Mouse (Mus musculus): ENCODE measurements around the gene Proca1. TPM values are rescaled to one million over a fixed set of nuclear protein-coding genes. Genes with fewer than 3 reads are reported as not detected.

Proca1 gene
- polyA plus RNA-seq, 1 experiment from 2014 or later = 2.4 TPM

- no peaks in the 10 kb centered on the region for H3K9me3 ChIP-seq (replicated peaks; ENCODE audit: control insufficient read depth, low read length)
- H3K36me3 ChIP-seq (ENCODE audit: control insufficient read depth, insufficient read depth) = peaks cover 5% of the 10 kb centered on the region; the same call in 1 of the 2 replicates
- whole genome bisulfite sequencing = 88% methylated on average over 15 of the region's 15 CpGs
- H3K4me1 ChIP-seq (ENCODE audit: control insufficient read depth, insufficient read depth, low read length) = peaks cover 11% of the 10 kb centered on the region
- no peak overlapping the region for H3K4me2 ChIP-seq (ENCODE audit: low read depth, low read length)
- no peak overlapping the region for H3K27ac ChIP-seq (ENCODE audit: low read length)
- ATAC-seq (replicated peaks; ENCODE audit: extremely low read depth, insufficient read depth, low FRiP score) = no peak
- no peak overlapping the region for H3K4me3 ChIP-seq (ENCODE audit: low read length)
- no peaks in the 10 kb centered on the region for H3K27me3 ChIP-seq (ENCODE audit: control insufficient read depth, insufficient read depth, low read length)
- H3K9ac ChIP-seq (ENCODE audit: low read length) = no peak overlapping the region
Measured at GRCm38 (mm10) chr11:78170306-78170705, 22.9 kb upstream of the Proca1 start.

DNA sequence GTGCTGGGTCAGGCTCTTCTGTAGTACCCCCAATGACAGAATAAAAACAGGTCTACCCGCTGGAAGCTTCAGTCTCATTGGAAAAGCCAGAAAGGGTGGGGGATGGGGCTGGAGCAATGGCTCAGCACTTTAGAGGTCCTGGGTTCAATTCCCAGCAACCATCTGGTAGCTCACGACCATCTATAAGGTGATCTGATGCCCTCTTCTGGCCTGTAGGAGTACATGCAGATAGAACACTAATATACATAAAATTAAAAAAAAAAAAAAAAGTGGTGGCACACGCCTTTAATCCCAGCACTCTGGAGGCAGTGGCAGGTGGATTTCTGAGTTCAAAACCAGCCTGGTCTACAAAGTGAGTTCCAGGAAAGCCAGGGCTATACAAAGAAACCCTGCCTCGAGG is 21.9 kb upstream of the Proca1 start:
- H3K36me3 ChIP-seq (ENCODE audit: control insufficient read depth, insufficient read depth) = peaks cover 5% of the 10 kb centered on the region; the same call in 1 of the 2 replicates
- H3K9ac ChIP-seq (ENCODE audit: low read length) = no peak overlapping the region
- ATAC-seq (replicated peaks; ENCODE audit: extremely low read depth, insufficient read depth, low FRiP score) = no peak
- H3K4me1 ChIP-seq (ENCODE audit: control insufficient read depth, insufficient read depth, low read length) = peaks cover 5% of the 10 kb centered on the region
- no peak overlapping the region for H3K4me2 ChIP-seq (ENCODE audit: low read depth, low read length)
- no peaks in the 10 kb centered on the region for H3K27me3 ChIP-seq (ENCODE audit: control insufficient read depth, insufficient read depth, low read length)
- H3K4me3 ChIP-seq (ENCODE audit: low read length) = no peak overlapping the region
- H3K9me3 ChIP-seq (replicated peaks; ENCODE audit: control insufficient read depth, low read length) = no peaks in the 10 kb centered on the region
- no peak overlapping the region for H3K27ac ChIP-seq (ENCODE audit: low read length)
- WGBS = 70% methylated on average over 4 of the region's 4 CpGs

GRCm38 (mm10) chr11:78172034-78172747 is 21.0 kb upstream of the Proca1 start:
- Histone ChIP-seq H3K4me3 (ENCODE audit: low read length) (no peak overlapping the region), H3K9ac (ENCODE audit: low read length) (no peak overlapping the region), H3K9me3 (replicated peaks; ENCODE audit: control insufficient read depth, low read length) (no peaks in the 10 kb centered on the region), H3K4me1 (ENCODE audit: control insufficient read depth, insufficient read depth, low read length) (peaks cover 4% of the 10 kb centered on the region), H3K36me3 (ENCODE audit: control insufficient read depth, insufficient read depth) (peaks cover 5% of the 10 kb centered on the region; the same call in 1 of the 2 replicates), H3K27me3 (ENCODE audit: control insufficient read depth, insufficient read depth, low read length) (no peaks in the 10 kb centered on the region), H3K4me2 (ENCODE audit: low read depth, low read length) (no peak overlapping the region), H3K27ac (ENCODE audit: low read length) (no peak overlapping the region)
- WGBS = 77% methylated on average over 16 of the region's 16 CpGs
- ATAC-seq (replicated peaks; ENCODE audit: extremely low read depth, insufficient read depth, low FRiP score) = no peak

DNA sequence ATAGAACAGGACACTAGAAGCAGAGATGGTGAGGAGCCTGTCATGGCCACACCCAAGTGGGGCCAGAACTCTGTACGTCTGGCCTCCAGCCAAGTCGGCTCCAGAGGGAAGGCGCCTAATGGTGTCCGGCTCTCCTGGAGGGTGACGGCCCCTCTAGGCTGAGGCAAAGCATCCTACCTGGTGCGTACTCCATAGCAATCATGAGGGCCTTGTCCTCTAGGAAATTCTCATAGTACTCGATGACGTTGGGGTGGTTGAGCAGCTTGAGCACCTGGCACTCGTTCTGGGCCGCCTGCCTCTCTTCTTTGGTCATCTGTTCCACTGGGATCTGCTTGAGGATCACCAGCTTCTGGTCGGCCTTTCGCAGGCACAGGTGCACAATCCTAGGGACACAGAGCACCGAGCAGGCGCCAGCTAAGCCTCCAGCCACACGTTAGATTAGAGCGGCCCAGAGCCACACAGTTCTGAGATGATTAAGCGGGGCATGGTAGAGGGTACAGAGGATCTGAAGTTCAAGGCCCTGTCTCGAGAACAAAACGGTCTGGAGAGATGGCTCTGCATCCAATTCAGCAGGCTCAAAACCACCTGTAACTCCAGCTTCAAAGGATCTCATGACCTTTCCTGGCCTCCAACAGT is 20.3 kb upstream of the Proca1 start:
- Histone ChIP-seq H3K4me1 (ENCODE audit: control insufficient read depth, insufficient read depth, low read length) (peaks cover 9% of the 10 kb centered on the region), H3K4me2 (ENCODE audit: low read depth, low read length) (no peak overlapping the region), H3K9me3 (replicated peaks; ENCODE audit: control insufficient read depth, low read length) (no peaks in the 10 kb centered on the region), H3K9ac (ENCODE audit: low read length) (no peak overlapping the region), H3K27ac (ENCODE audit: low read length) (no peak overlapping the region), H3K4me3 (ENCODE audit: low read length) (no peak overlapping the region), H3K36me3 (ENCODE audit: control insufficient read depth, insufficient read depth) (peaks cover 5% of the 10 kb centered on the region; the same call in 1 of the 2 replicates), H3K27me3 (ENCODE audit: control insufficient read depth, insufficient read depth, low read length) (no peaks in the 10 kb centered on the region)
- ATAC-seq (replicated peaks; ENCODE audit: extremely low read depth, insufficient read depth, low FRiP score) = no peak
- WGBS = 76% methylated on average over 19 of the region's 19 CpGs

DNA sequence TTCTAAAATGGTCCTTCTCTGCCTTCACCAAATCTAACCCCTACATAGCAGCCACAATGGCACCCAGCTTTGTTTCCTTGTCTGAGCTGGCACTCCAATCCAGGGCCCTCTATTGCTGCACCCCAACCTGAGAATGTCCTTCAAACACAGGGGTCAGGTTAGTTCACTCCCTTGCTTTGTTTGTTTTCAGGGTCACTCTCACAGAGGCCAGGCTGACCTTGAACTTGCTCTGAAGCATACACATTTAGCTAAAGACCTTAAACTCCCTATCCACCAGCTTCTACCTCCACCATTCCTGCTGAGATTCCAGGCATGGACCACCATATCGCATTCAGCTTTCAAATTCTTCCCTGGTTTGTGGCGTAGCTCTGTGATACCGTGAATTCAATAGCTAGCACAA is 18.7 kb upstream of the Proca1 start:
- Histone ChIP-seq H3K9me3 (replicated peaks; ENCODE audit: control insufficient read depth, low read length) (no peaks in the 10 kb centered on the region), H3K27me3 (ENCODE audit: control insufficient read depth, insufficient read depth, low read length) (no peaks in the 10 kb centered on the region), H3K4me2 (ENCODE audit: low read depth, low read length) (no peak overlapping the region), H3K36me3 (ENCODE audit: control insufficient read depth, insufficient read depth) (peaks cover 6% of the 10 kb centered on the region; the same call in 1 of the 2 replicates), H3K4me1 (ENCODE audit: control insufficient read depth, insufficient read depth, low read length) (peaks cover 17% of the 10 kb centered on the region), H3K4me3 (ENCODE audit: low read length) (no peak overlapping the region), H3K9ac (ENCODE audit: low read length) (no peak overlapping the region), H3K27ac (ENCODE audit: low read length) (no peak overlapping the region)
- WGBS = 86% methylated on average over 3 of the region's 3 CpGs
- ATAC-seq (replicated peaks; ENCODE audit: extremely low read depth, insufficient read depth, low FRiP score) = no peak

DNA sequence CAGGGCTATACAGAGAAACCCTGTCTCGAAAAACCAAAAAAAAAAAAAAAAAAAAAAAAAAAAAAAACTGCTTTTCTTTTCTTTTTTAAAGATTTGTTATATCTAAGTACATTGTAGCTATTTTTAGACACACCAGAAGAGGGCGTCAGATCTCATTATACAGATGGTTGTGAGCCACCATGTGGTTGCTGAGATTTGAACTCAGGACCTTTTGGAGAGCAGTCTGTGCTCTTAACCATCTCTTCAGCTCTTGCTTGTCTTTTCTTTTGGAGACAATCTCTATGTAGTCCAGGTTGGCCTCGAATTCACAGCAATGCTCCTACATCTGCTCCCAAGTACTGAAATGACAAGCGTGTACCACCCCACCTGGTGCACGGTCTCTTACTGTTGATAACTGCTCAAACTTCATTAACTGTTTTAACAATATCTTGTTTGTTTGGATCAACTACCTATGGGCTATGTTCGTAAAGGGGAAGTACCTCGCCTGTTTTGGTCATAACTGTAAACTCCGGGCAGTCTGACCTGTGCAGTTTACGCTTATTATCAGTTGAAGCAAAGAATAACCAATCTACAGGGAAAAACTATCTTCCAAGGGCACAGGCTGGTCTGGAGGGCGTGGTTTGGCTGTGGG is 17.3 kb upstream of the Proca1 start:
- Histone ChIP-seq H3K4me3 (ENCODE audit: low read length) (peak overlapping the region; percentile 81), H3K9me3 (replicated peaks; ENCODE audit: control insufficient read depth, low read length) (no peaks in the 10 kb centered on the region), H3K27ac (ENCODE audit: low read length) (peak overlapping the region; percentile 94), H3K4me2 (ENCODE audit: low read depth, low read length) (peak overlapping the region; percentile 64), H3K9ac (ENCODE audit: low read length) (peak overlapping the region; percentile 60), H3K36me3 (ENCODE audit: control insufficient read depth, insufficient read depth) (peaks cover 16% of the 10 kb centered on the region), H3K4me1 (ENCODE audit: control insufficient read depth, insufficient read depth, low read length) (peaks cover 23% of the 10 kb centered on the region), H3K27me3 (ENCODE audit: control insufficient read depth, insufficient read depth, low read length) (no peaks in the 10 kb centered on the region)
- WGBS = under 1% methylated on average over 9 of the region's 10 CpGs
- no peak for ATAC-seq (replicated peaks; ENCODE audit: extremely low read depth, insufficient read depth, low FRiP score)

DNA sequence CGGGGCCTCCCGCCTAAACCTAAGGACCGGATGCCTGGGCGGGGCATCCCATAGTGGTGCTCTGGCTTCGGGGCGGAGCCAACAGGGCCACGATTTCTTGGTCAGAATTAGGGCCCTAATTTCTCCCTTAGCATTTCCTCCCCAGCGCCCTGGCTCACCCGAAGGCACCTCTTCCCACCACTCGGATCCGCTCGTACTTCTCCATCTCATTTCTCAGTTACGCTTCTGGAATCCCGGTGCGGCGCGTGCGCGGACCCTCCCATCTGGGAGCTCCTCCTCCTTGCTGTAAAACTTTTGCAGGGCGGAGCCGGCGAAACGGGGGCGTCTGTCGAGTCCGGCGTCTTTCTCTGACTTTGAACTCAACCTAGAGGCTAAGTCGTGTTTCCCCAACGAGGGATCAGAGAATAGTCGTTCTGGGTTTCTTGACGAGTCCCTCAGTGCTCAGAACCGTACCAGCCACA is 16.8 kb upstream of the Proca1 start, which contains the start of the genes Nek8 and Tlcd1:
Nek8 (minus strand) TSS at position 274 of the 461 bp plus-strand sequence.
Tlcd1 (plus strand) TSS at position 310 of the 461 bp plus-strand sequence.
- H3K9me3 ChIP-seq (replicated peaks; ENCODE audit: control insufficient read depth, low read length) = no peaks in the 10 kb centered on the region
- peak within 1 kb of the TSS; percentile 94 for H3K27ac ChIP-seq (ENCODE audit: low read length)
- ATAC-seq (replicated peaks; ENCODE audit: extremely low read depth, insufficient read depth, low FRiP score) = peak; percentile 60
- WGBS = 0% methylated on average over 30 of the region's 32 CpGs
- peak within 1 kb of the TSS; percentile 77 for H3K9ac ChIP-seq (ENCODE audit: low read length)
- no peaks in the 10 kb centered on the region for H3K27me3 ChIP-seq (ENCODE audit: control insufficient read depth, insufficient read depth, low read length)
- H3K36me3 ChIP-seq (ENCODE audit: control insufficient read depth, insufficient read depth) = peaks cover 17% of the 10 kb centered on the region
- H3K4me1 ChIP-seq (ENCODE audit: control insufficient read depth, insufficient read depth, low read length) = peaks cover 24% of the 10 kb centered on the region
- H3K4me3 ChIP-seq (ENCODE audit: low read length) = peak within 1 kb of the TSS; percentile 81
- peak within 1 kb of the TSS; percentile 95 for H3K4me2 ChIP-seq (ENCODE audit: low read depth, low read length)

- H3K27ac ChIP-seq (ENCODE audit: low read length) = peak overlapping the region; percentile 94
- H3K4me3 ChIP-seq (ENCODE audit: low read length) = peak overlapping the region; percentile 81
- WGBS = under 1% methylated on average over 23 of the region's 23 CpGs
- peak overlapping the region; percentile 95 for H3K4me2 ChIP-seq (ENCODE audit: low read depth, low read length)
- peak overlapping the region; percentile 77 for H3K9ac ChIP-seq (ENCODE audit: low read length)
- H3K36me3 ChIP-seq (ENCODE audit: control insufficient read depth, insufficient read depth) = peaks cover 22% of the 10 kb centered on the region
- peaks cover 28% of the 10 kb centered on the region for H3K4me1 ChIP-seq (ENCODE audit: control insufficient read depth, insufficient read depth, low read length)
- ATAC-seq (replicated peaks; ENCODE audit: extremely low read depth, insufficient read depth, low FRiP score) = no peak
- no peaks in the 10 kb centered on the region for H3K27me3 ChIP-seq (ENCODE audit: control insufficient read depth, insufficient read depth, low read length)
- no peaks in the 10 kb centered on the region for H3K9me3 ChIP-seq (replicated peaks; ENCODE audit: control insufficient read depth, low read length)
Measured at GRCm38 (mm10) chr11:78176905-78177331, 16.3 kb upstream of the Proca1 start.

Measured in heart, embryonic 16.5 days (tissue).